Comparison of ENCODE assay signal across 8 mouse cellular contexts in genomic region chrX:104856751-104857341, GRCm38 (mm10). TPM values are rescaled to one million over a fixed set of nuclear protein-coding genes. Genes with fewer than 3 reads are reported as not detected.
A peak's percentile ranks its signal among the peaks of the same experiment; 100 is the strongest.
DNase-seq lines count a peak whose midpoint lies in the region; ATAC-seq and TF ChIP-seq lines count a peak whose summit lies in the region.

Gene Magee2 (minus strand): TSS chrX:104857267.

- WGBS in bone marrow, adult 2 months = 14% methylated on average over 37 of the region's 37 CpGs
- WGBS in forebrain, embryonic 14.5 days = 32% methylated on average over 37 of the region's 37 CpGs
- WGBS in limb, embryonic 13.5 days = 23% methylated on average over 37 of the region's 37 CpGs
- WGBS in midbrain, embryonic 15.5 days = 28% methylated on average over 37 of the region's 37 CpGs

- H3K9ac ChIP-seq in forebrain, embryonic 14.5 days (ENCODE audit: low read length) = peak within 1 kb of the TSS; percentile 61
- peak within 1 kb of the TSS; percentile 69 for H3K9ac ChIP-seq in limb, embryonic 13.5 days
- H3K9ac ChIP-seq in midbrain, embryonic 15.5 days = peak within 1 kb of the TSS; percentile 60

- peak within 1 kb of the TSS; percentile 48 for H3K4me2 ChIP-seq in forebrain, embryonic 14.5 days (ENCODE audit: low read length)
- peak within 1 kb of the TSS; percentile 60 for H3K4me2 ChIP-seq in limb, embryonic 13.5 days (replicated peaks)
- H3K4me2 ChIP-seq in midbrain, embryonic 15.5 days = peak within 1 kb of the TSS; percentile 55

- 0 out of 2 replicates have a peak, but pooled peaks cover 5% of the 10 kb centered on the region for H3K27me3 ChIP-seq in forebrain, embryonic 14.5 days (replicated peaks; ENCODE audit: control insufficient read depth, insufficient read depth, low read length)
- peaks cover 54% of the 10 kb centered on the region for H3K27me3 ChIP-seq in limb, embryonic 13.5 days
- peaks cover 38% of the 10 kb centered on the region for H3K27me3 ChIP-seq in midbrain, embryonic 15.5 days (replicated peaks)

- peak within 1 kb of the TSS; percentile 77 for H3K4me3 ChIP-seq in bone marrow, adult 2 months (replicated peaks; ENCODE audit: control insufficient read depth, low read depth, low read length)
- peak within 1 kb of the TSS; percentile 41 for H3K4me3 ChIP-seq in forebrain, embryonic 14.5 days (ENCODE audit: low read depth, low read length)
- peak within 1 kb of the TSS; percentile 50 for H3K4me3 ChIP-seq in limb, embryonic 13.5 days
- peak within 1 kb of the TSS; percentile 49 for H3K4me3 ChIP-seq in midbrain, embryonic 15.5 days

- no peaks in the 10 kb centered on the region for H3K36me3 ChIP-seq in forebrain, embryonic 14.5 days (ENCODE audit: control insufficient read depth, insufficient read depth, low read length)
- no peaks in the 10 kb centered on the region for H3K36me3 ChIP-seq in limb, embryonic 13.5 days
- H3K36me3 ChIP-seq in midbrain, embryonic 15.5 days (replicated peaks) = no peaks in the 10 kb centered on the region

- no peak for TF ChIP-seq POLR2A in bone marrow, adult 2 months (IDR thresholded peaks at IDR 0.05; ENCODE audit: borderline replicate concordance, control insufficient read depth, low read depth, low read length)

- H3K9me3 ChIP-seq in forebrain, embryonic 14.5 days (replicated peaks; ENCODE audit: control insufficient read depth, low read length) = no peaks in the 10 kb centered on the region
- H3K9me3 ChIP-seq in limb, embryonic 13.5 days = no peaks in the 10 kb centered on the region
- no peaks in the 10 kb centered on the region for H3K9me3 ChIP-seq in midbrain, embryonic 15.5 days

- no peaks in the 10 kb centered on the region for H3K4me1 ChIP-seq in bone marrow, adult 2 months (ENCODE audit: control insufficient read depth, insufficient read depth, low read length)
- H3K4me1 ChIP-seq in forebrain, embryonic 14.5 days (ENCODE audit: control insufficient read depth, insufficient read depth, low read length) = no peaks in the 10 kb centered on the region
- no peaks in the 10 kb centered on the region for H3K4me1 ChIP-seq in limb, embryonic 13.5 days
- H3K4me1 ChIP-seq in midbrain, embryonic 15.5 days = no peaks in the 10 kb centered on the region

- peak; percentile 97 for ATAC-seq in forebrain, embryonic 14.5 days
- peak; percentile 71 for ATAC-seq in inflammation-experienced regulatory T-cells, adult 6 months
- ATAC-seq in limb, embryonic 13.5 days (ENCODE audit: low FRiP score, low read depth) = peak; percentile 89
- ATAC-seq in midbrain, embryonic 15.5 days (replicated peaks) = peak; percentile 98

- no peak for TF ChIP-seq CTCF in bone marrow, adult 2 months (IDR thresholded peaks at IDR 0.05; ENCODE audit: control insufficient read depth, insufficient read depth, low read length)

- no peak within 1 kb of the TSS for H3K27ac ChIP-seq in bone marrow, adult 2 months (ENCODE audit: control insufficient read depth, insufficient read depth, low read depth, low read length, poor library complexity)
- H3K27ac ChIP-seq in forebrain, embryonic 14.5 days (ENCODE audit: low read depth, low read length) = peak within 1 kb of the TSS; percentile 55; the same call in 1 of the 2 replicates
- no peak within 1 kb of the TSS for H3K27ac ChIP-seq in limb, embryonic 13.5 days
- H3K27ac ChIP-seq in midbrain, embryonic 15.5 days = peak within 1 kb of the TSS; percentile 82

- DNase-seq in heart, adult 8-10 months (ENCODE audit: low spot score) = peak; percentile 0
- no peak for DNase-seq in heart, adult 18-20 months
- DNase-seq in forebrain, embryonic 14.5 days (ENCODE audit: low spot score) = peak; percentile 80
- DNase-seq in testis, postnatal 14 days (ENCODE audit: low spot score) = peak; percentile 4

RNA-seq across cellular contexts. Expression of gene Magee2, which starts in this region (rescaled TPM):
- not detected for total RNA-seq in heart, adult 8-10 months (2022)
- not detected for total RNA-seq in heart, adult 18-20 months (2021)
- polyA plus RNA-seq in bone marrow, adult 2 months (2011; ENCODE audit: insufficient read depth, insufficient read length, low replicate concordance, missing spikeins) = 0.65 TPM in 1 of 2 replicates, not detected in the other
- 9.3 and 15.3 TPM in 2 replicates for polyA plus RNA-seq in forebrain, embryonic 14.5 days (2014; fragmentation: Nextera tagmentation; extraction: Ambion mirVana)
- under 1 TPM in 2 of 3 experiments, not detected in 1; 0.24 to 0.25 TPM for polyA plus RNA-seq in inflammation-experienced regulatory T-cells, adult 6 months (2017; shearing (Covaris generic))
- 9.1 and 9.9 TPM in 2 replicates for polyA plus RNA-seq in limb, embryonic 13.5 days (2015; fragmentation: Nextera tagmentation; extraction: Ambion mirVana)
- polyA plus RNA-seq in midbrain, embryonic 15.5 days (2015; fragmentation: Nextera tagmentation; extraction: Ambion mirVana) = 31.8 and 37.4 TPM in 2 replicates

Comparison
In these comparisons a context has a peak if more than half of its experiments do, and no peak if none do; other contexts are left out.
1. Peak in DNase-seq in heart, adult 8-10 months; RNA of the gene not detected or under 1 TPM.
2. Peak in ATAC-seq in inflammation-experienced regulatory T-cells, adult 6 months; RNA of the gene not detected or under 1 TPM.
3. DNase-seq: peak in forebrain, embryonic 14.5 days (single experiment) and testis, postnatal 14 days (single experiment); none in heart, adult 18-20 months (0 of 2).
4. H3K27ac ChIP-seq: peak in forebrain, embryonic 14.5 days (single experiment) and midbrain, embryonic 15.5 days (single experiment); none in bone marrow, adult 2 months (single experiment) and limb, embryonic 13.5 days (single experiment).
5. Peak in every context shown above with its lines, with median percentiles within 50 percentile points of each other: H3K4me3 ChIP-seq, ATAC-seq, H3K4me2 ChIP-seq and H3K9ac ChIP-seq.